Mouse (Mus musculus): ENCODE data around the gene Dhps. TPM values are rescaled to one million over a fixed set of nuclear protein-coding genes. Genes with fewer than 3 reads are reported as not detected.
"Not testable (repeated sequence)": the region's sequence is repeated elsewhere in the genome, so short reads cannot be mapped to it uniquely, and the experiment has no call there.

The Dhps gene
- polyA plus RNA-seq, 1 experiment from 2014 or later: 60.6 TPM

- Histone ChIP-seq H3K36me3 (ENCODE audit: insufficient read depth, low read length) (no peaks in the 10 kb centered on the region), H3K9ac (replicated peaks; ENCODE audit: low read length) (peak overlapping the region; percentile 73), H3K4me1 (ENCODE audit: insufficient read depth, low read length) (peaks cover 3% of the 10 kb centered on the region; the same call in 1 of the 2 replicates), H3K9me3 (ENCODE audit: low read length) (no peaks in the 10 kb centered on the region; the same call in 1 of the 2 replicates), H3K27ac (ENCODE audit: low read length) (peak overlapping the region; percentile 74), H3K27me3 (ENCODE audit: insufficient read depth, low read length) (no peaks in the 10 kb centered on the region), H3K4me3 (ENCODE audit: low read length) (peak overlapping the region; percentile 72), H3K4me2 (replicated peaks; ENCODE audit: low read depth, low read length) (peak overlapping the region; percentile 77)
- peak; percentile 97 for ATAC-seq (ENCODE audit: low FRiP score, low TSS enrichment)
- WGBS: 7% methylated on average over 37 of the region's 37 CpGs
Observed at GRCm38 (mm10) chr8:85119052-85119981, 47.8 kb downstream of the Dhps start.

GRCm38 (mm10) chr8:85120251-85120650, 48.7 kb downstream of the Dhps start:
- H3K4me2 ChIP-seq (replicated peaks; ENCODE audit: low read depth, low read length); H3K36me3 ChIP-seq (ENCODE audit: insufficient read depth, low read length); H3K27ac ChIP-seq (ENCODE audit: low read length); ATAC-seq (ENCODE audit: low FRiP score, low TSS enrichment); H3K4me1 ChIP-seq (ENCODE audit: insufficient read depth, low read length); H3K27me3 ChIP-seq (ENCODE audit: insufficient read depth, low read length); H3K4me3 ChIP-seq (ENCODE audit: low read length); H3K9ac ChIP-seq (replicated peaks; ENCODE audit: low read length); H3K9me3 ChIP-seq (ENCODE audit: low read length): not testable (repeated sequence)
- WGBS: 82% methylated on average over 5 of the region's 5 CpGs

DNA sequence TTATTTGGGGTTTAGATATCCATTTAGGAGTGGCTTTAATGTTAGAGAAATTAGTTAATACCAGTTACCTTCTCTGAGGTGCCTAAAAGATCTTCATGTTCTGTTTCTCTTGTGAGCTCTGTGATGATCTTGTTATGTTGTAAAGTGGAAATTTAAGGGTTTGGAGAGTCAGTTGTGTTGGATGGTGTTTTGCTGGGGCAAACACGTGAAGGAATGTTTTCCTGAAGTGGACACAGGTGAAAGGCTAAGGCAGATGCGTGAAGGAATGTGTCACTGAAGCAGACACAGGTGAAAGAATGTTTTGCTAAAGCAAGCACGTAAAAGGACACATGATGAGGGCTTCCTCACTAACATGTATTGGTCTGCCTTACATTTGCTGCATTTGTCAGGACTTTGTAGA, 51.4 kb downstream of the Dhps start, which contains the start of gene Zfp791:
Gene Zfp791 (minus strand): TSS at position 101 of the 400 bp plus-strand sequence.
- Histone ChIP-seq H3K9me3 (ENCODE audit: low read length) (no peaks in the 10 kb centered on the region; the same call in 1 of the 2 replicates), H3K36me3 (ENCODE audit: insufficient read depth, low read length) (no peaks in the 10 kb centered on the region), H3K4me1 (ENCODE audit: insufficient read depth, low read length) (peaks cover 3% of the 10 kb centered on the region; the same call in 1 of the 2 replicates), H3K27me3 (ENCODE audit: insufficient read depth, low read length) (no peaks in the 10 kb centered on the region), H3K4me3 (ENCODE audit: low read length) (no peak within 1 kb of the TSS), H3K9ac (replicated peaks; ENCODE audit: low read length) (no peak within 1 kb of the TSS), H3K4me2 (replicated peaks; ENCODE audit: low read depth, low read length) (no peak within 1 kb of the TSS), H3K27ac (ENCODE audit: low read length) (no peak within 1 kb of the TSS)
- WGBS: 72% methylated on average over 3 of the region's 3 CpGs
- ATAC-seq (ENCODE audit: low FRiP score, low TSS enrichment): no peak

DNA sequence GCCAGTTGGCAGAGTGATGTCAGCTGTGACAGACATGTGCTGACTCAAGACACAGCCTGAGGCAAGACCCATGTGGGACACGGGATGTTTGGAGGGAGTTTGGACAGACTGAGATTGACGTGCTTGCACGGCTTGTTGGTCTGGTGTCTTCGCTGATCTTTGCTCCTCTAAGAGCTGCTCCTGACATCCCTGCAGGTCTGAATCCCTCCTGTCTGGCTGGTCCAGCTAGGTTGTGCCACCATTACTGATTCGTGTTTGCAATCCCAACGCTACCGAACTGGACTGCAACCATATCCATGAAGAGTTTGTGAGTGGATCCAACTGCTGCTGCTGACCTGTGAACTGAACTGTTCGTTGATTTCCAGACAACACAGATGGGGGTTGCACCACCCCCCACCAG, 52.1 kb downstream of the Dhps start:
- 94% methylated on average over 8 of the region's 8 CpGs for WGBS

More for the DNA sequence above, 52.1 kb downstream of the Dhps start:
- Histone ChIP-seq H3K27me3 (ENCODE audit: insufficient read depth, low read length) (no peaks in the 10 kb centered on the region), H3K9ac (replicated peaks; ENCODE audit: low read length) (no peak overlapping the region), H3K36me3 (ENCODE audit: insufficient read depth, low read length) (no peaks in the 10 kb centered on the region), H3K27ac (ENCODE audit: low read length) (no peak overlapping the region), H3K4me2 (replicated peaks; ENCODE audit: low read depth, low read length) (no peak overlapping the region), H3K4me1 (ENCODE audit: insufficient read depth, low read length) (peaks cover 3% of the 10 kb centered on the region; the same call in 1 of the 2 replicates), H3K9me3 (ENCODE audit: low read length) (no peaks in the 10 kb centered on the region; the same call in 1 of the 2 replicates), H3K4me3 (ENCODE audit: low read length) (no peak overlapping the region)
- no peak for ATAC-seq (ENCODE audit: low FRiP score, low TSS enrichment)

Small RNAs within 50 kb of the gene (microRNA-seq; reads per million reads assigned to microRNA genes)
- gene Gm23388 (3.5 reads per million, percentile 17 among the genes with 10 or more reads in this experiment), gene Mir7070 (not detected)

Other genes starting within 250 kb of the Dhps start
- gene Dand5, start 248.9 kb upstream of the Dhps start, polyA plus RNA-seq (2015; fragmentation: Nextera tagmentation; extraction: Ambion mirVana): 6.6 and 9.0 TPM in 2 replicates
- 49.7 and 51.6 TPM in 2 replicates for gene Gadd45gip1, start 240.2 kb upstream of the Dhps start, polyA plus RNA-seq (2015; fragmentation: Nextera tagmentation; extraction: Ambion mirVana)
- 109 and 114 TPM in 2 replicates for gene Rad23a, start 231.1 kb upstream of the Dhps start, polyA plus RNA-seq (2015; fragmentation: Nextera tagmentation; extraction: Ambion mirVana)
- 1,143 and 1,180 TPM in 2 replicates for gene Calr, start 224.8 kb upstream of the Dhps start, polyA plus RNA-seq (2015; fragmentation: Nextera tagmentation; extraction: Ambion mirVana)
- gene Farsa, start 214.8 kb upstream of the Dhps start, polyA plus RNA-seq (2015; fragmentation: Nextera tagmentation; extraction: Ambion mirVana): 110 and 120 TPM in 2 replicates
- 60.7 and 61.3 TPM in 2 replicates for gene Syce2, start 199.6 kb upstream of the Dhps start, polyA plus RNA-seq (2015; fragmentation: Nextera tagmentation; extraction: Ambion mirVana)
- 61.2 and 70.4 TPM in 2 replicates for gene Gcdh, start 177.8 kb upstream of the Dhps start, polyA plus RNA-seq (2015; fragmentation: Nextera tagmentation; extraction: Ambion mirVana)
- gene Klf1, start 169.8 kb upstream of the Dhps start, polyA plus RNA-seq (2015; fragmentation: Nextera tagmentation; extraction: Ambion mirVana): 2.4 and 2.8 TPM in 2 replicates
- gene Dnase2a, start 163.2 kb upstream of the Dhps start, polyA plus RNA-seq (2015; fragmentation: Nextera tagmentation; extraction: Ambion mirVana): 10.2 and 10.6 TPM in 2 replicates
- gene Mast1, start 134.4 kb upstream of the Dhps start, polyA plus RNA-seq (2015; fragmentation: Nextera tagmentation; extraction: Ambion mirVana): 0.34 and 0.54 TPM in 2 replicates
- gene Rtbdn, start 124.8 kb upstream of the Dhps start, polyA plus RNA-seq (2015; fragmentation: Nextera tagmentation; extraction: Ambion mirVana): 0.19 and 0.30 TPM in 2 replicates
- not detected in 2 replicates for gene Gm49661, start 102.3 kb upstream of the Dhps start, polyA plus RNA-seq (2015; fragmentation: Nextera tagmentation; extraction: Ambion mirVana)
- 810 and 819 TPM in 2 replicates for gene Prdx2, start 102.2 kb upstream of the Dhps start, polyA plus RNA-seq (2015; fragmentation: Nextera tagmentation; extraction: Ambion mirVana)
- gene Rnaseh2a, start 102.0 kb upstream of the Dhps start, polyA plus RNA-seq (2015; fragmentation: Nextera tagmentation; extraction: Ambion mirVana): 137 and 138 TPM in 2 replicates
- 8.3 and 11.7 TPM in 2 replicates for gene Junb, start 93.0 kb upstream of the Dhps start, polyA plus RNA-seq (2015; fragmentation: Nextera tagmentation; extraction: Ambion mirVana)
- gene Hook2, start 81.2 kb upstream of the Dhps start, polyA plus RNA-seq (2015; fragmentation: Nextera tagmentation; extraction: Ambion mirVana): 34.8 and 35.2 TPM in 2 replicates
- gene Best2, start 57.2 kb upstream of the Dhps start, polyA plus RNA-seq (2015; fragmentation: Nextera tagmentation; extraction: Ambion mirVana): not detected in 2 replicates
- 150 and 154 TPM in 2 replicates for gene Asna1, start 46.5 kb upstream of the Dhps start, polyA plus RNA-seq (2015; fragmentation: Nextera tagmentation; extraction: Ambion mirVana)
- gene Trir, start 44.9 kb upstream of the Dhps start, polyA plus RNA-seq (2015; fragmentation: Nextera tagmentation; extraction: Ambion mirVana): 93.3 and 104 TPM in 2 replicates
- 27.5 and 28.4 TPM in 2 replicates for gene Tnpo2, start 34.8 kb upstream of the Dhps start, polyA plus RNA-seq (2015; fragmentation: Nextera tagmentation; extraction: Ambion mirVana)
- 34.6 and 37.3 TPM in 2 replicates for gene Fbxw9, start 11.7 kb upstream of the Dhps start, polyA plus RNA-seq (2015; fragmentation: Nextera tagmentation; extraction: Ambion mirVana)
- gene Gm5741, start 3.8 kb upstream of the Dhps start, polyA plus RNA-seq (2015; fragmentation: Nextera tagmentation; extraction: Ambion mirVana): 0.62 and 0.92 TPM in 2 replicates
- 141 TPM in 2 replicates for gene Wdr83os, start 9.0 kb downstream of the Dhps start, polyA plus RNA-seq (2015; fragmentation: Nextera tagmentation; extraction: Ambion mirVana)
- 53.0 and 54.8 TPM in 2 replicates for gene Wdr83, start 9.5 kb downstream of the Dhps start, polyA plus RNA-seq (2015; fragmentation: Nextera tagmentation; extraction: Ambion mirVana)
- gene Man2b1, start 11.5 kb downstream of the Dhps start, polyA plus RNA-seq (2015; fragmentation: Nextera tagmentation; extraction: Ambion mirVana): 46.9 and 53.6 TPM in 2 replicates
- 2.7 and 3.8 TPM in 2 replicates for gene Zfp791, start 51.3 kb downstream of the Dhps start, polyA plus RNA-seq (2015; fragmentation: Nextera tagmentation; extraction: Ambion mirVana)
- gene Cks1brt, start 80.2 kb downstream of the Dhps start, polyA plus RNA-seq (2015; fragmentation: Nextera tagmentation; extraction: Ambion mirVana): not detected in 2 replicates
- not detected in 2 replicates for gene Olfr371, start 154.2 kb downstream of the Dhps start, polyA plus RNA-seq (2015; fragmentation: Nextera tagmentation; extraction: Ambion mirVana)
- gene Orc6, start 227.9 kb downstream of the Dhps start, polyA plus RNA-seq (2015; fragmentation: Nextera tagmentation; extraction: Ambion mirVana): 106 TPM in 2 replicates
- gene Vps35, start 228.0 kb downstream of the Dhps start, polyA plus RNA-seq (2015; fragmentation: Nextera tagmentation; extraction: Ambion mirVana): 156 and 161 TPM in 2 replicates